Mouse (Mus musculus): ENCODE results near the gene Fry.

DNA sequence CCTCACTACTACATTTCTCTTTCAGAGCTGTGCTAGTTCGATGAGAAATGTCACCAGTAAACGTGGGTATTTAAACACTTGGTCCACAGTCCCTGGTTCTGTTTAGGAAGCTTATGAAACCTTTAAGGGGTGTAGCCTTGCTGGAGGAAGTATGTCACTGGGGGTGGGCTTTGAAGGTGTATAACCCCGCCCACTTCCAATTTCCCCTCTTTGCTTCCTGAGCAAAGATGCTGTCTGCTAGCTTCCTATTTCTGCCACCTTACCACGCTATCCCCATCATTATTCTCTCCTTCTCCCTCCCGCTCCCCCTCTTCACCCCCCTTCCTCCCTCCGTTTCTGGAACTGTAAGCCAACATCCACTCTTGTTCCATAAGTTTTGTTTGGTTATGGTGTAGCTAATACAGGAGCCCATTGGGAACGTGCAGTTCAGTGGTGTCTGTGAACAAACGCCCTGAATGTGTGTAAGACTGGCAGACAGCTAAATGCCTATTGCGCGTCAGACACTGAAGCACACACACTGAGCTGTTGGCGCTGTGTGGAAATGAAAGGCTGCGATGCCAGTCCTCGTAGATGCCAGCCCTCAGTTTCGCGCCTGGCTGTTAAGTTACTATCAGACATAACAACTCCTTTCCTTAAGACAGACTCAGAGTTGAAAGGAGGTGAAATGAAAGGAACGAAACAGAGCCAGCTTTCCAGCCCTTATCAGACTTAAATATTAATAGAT is 37.8 kb downstream of the Fry start:
- TF ChIP-seq CTCF (IDR thresholded peaks at IDR 0.05; ENCODE audit: borderline replicate concordance, insufficient read depth, low read length) (no peak), POLR2A (IDR thresholded peaks at IDR 0.05; ENCODE audit: low read depth, low read length) (no peak)

All from embryonic fibroblast, embryonic 13.5 days (primary cell).